Mouse (Mus musculus): ENCODE data around the gene Adipor2. TPM values are rescaled to one million over a fixed set of nuclear protein-coding genes. Genes with fewer than 3 reads are reported as not detected.

Gene Adipor2
- polyA plus RNA-seq, 1 experiment: 370 TPM

DNA sequence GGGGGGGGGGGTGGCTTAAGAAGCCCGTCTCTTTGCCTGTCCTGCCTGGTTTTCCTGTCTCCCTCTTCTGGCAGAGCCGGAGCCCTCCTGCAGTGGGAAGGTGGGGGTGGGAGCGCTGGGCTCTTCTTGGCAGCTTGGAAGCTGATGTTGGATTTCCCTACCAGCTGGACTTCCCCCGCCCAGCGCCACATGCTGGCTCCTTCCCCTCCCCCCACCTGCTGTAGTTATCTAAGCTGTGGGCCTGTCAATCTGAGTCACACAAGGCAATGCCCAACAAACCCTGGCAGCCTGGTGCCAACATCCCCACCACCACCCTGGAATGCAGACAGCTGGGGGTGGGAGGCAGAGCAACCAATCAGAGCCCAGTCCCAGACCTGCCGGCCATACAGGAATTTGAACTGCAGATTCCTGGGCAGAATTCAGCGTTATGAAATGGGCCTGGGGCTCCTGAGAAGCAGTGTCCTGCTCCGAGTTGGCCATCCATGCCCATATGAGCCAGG is 88.2 kb downstream of the Adipor2 start:
- Histone ChIP-seq H3K27ac (replicated peaks; ENCODE audit: low read depth, low read length) (no peak overlapping the region), H3K4me3 (ENCODE audit: insufficient read depth, low read depth, low read length) (no peak overlapping the region)

DNA sequence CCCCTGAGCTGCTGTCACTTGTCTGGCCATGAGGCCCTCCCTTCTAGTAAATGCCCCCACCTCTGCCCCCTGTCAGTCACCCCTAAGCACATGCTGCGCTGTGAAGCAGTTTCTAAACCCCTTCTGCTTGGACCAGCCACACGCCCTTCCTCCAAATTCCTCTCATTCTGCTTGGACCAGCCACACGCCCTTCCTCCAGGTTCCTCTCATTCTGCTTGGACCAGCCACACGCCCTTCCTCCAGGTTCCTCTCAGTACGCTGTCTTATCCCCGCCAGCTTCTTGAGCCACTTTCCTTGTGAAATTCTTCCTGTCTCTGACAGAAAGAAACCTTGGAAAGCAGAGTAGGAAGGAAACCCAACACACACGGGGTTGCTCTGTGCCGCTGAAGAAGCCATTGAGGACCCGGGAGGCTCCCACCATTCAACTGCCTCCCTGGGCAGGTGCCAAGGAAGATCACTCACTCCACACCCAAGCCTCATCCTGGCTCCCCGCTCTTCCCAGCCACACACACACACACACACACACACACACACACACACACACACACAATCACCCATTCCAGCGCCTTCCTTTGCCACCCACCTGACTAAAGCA is 88.9 kb downstream of the Adipor2 start:
- Histone ChIP-seq H3K4me1 (ENCODE audit: control insufficient read depth, insufficient read depth, insufficient read length, low read length) (peaks cover 7% of the 10 kb centered on the region), H3K27ac (replicated peaks; ENCODE audit: low read depth, low read length) (no peak overlapping the region), H3K4me3 (ENCODE audit: insufficient read depth, low read depth, low read length) (no peak overlapping the region)

More for the DNA sequence above, 88.2 kb downstream of the Adipor2 start:
- H3K4me1 ChIP-seq (ENCODE audit: control insufficient read depth, insufficient read depth, insufficient read length, low read length): peaks cover 7% of the 10 kb centered on the region

DNA sequence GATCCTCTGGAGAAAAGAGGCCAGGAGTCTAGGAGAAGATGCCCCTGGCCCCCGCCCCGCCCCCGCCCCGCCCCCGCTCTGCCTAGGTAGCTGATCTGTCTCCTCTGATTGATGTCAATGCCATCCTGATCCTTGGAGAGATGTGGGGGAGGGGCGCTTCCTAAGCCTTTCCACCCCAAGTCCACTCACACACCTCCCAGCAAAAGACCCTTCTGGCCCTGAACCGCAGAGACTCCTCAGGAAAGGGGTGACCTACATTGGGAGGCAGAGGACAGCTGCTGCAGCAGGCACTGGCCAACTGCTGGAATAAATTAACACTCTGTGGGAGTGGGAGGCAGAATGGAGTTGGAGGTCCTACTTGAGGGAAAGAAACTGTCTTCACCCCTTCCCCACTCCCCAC is 91.0 kb downstream of the Adipor2 start:
- Histone ChIP-seq H3K4me1 (ENCODE audit: control insufficient read depth, insufficient read depth, insufficient read length, low read length) (peaks cover 7% of the 10 kb centered on the region), H3K27ac (replicated peaks; ENCODE audit: low read depth, low read length) (no peak overlapping the region), H3K4me3 (ENCODE audit: insufficient read depth, low read depth, low read length) (no peak overlapping the region)

- Histone ChIP-seq H3K27ac (replicated peaks; ENCODE audit: low read depth, low read length) (no peak overlapping the region), H3K4me3 (ENCODE audit: insufficient read depth, low read depth, low read length) (no peak overlapping the region), H3K4me1 (ENCODE audit: control insufficient read depth, insufficient read depth, insufficient read length, low read length) (peaks cover 7% of the 10 kb centered on the region)
Observed at GRCm38 (mm10) chr6:119325978-119326377, 91.5 kb downstream of the Adipor2 start.

GRCm38 (mm10) chr6:119324776-119325175 is 92.7 kb downstream of the Adipor2 start:
- Histone ChIP-seq H3K4me1 (ENCODE audit: control insufficient read depth, insufficient read depth, insufficient read length, low read length) (peaks cover 7% of the 10 kb centered on the region), H3K4me3 (ENCODE audit: insufficient read depth, low read depth, low read length) (no peak overlapping the region)

GRCm38 (mm10) chr6:119321752-119322151 is 95.8 kb downstream of the Adipor2 start:
- H3K4me3 ChIP-seq (ENCODE audit: insufficient read depth, low read depth, low read length): no peak overlapping the region
- no peaks in the 10 kb centered on the region for H3K4me1 ChIP-seq (ENCODE audit: control insufficient read depth, insufficient read depth, insufficient read length, low read length)
- H3K27ac ChIP-seq (replicated peaks; ENCODE audit: low read depth, low read length): no peak overlapping the region

More at GRCm38 (mm10) chr6:119324776-119325175, 92.7 kb downstream of the Adipor2 start:
- H3K27ac ChIP-seq (replicated peaks; ENCODE audit: low read depth, low read length): no peak overlapping the region

GRCm38 (mm10) chr6:119320481-119320880 is 97.0 kb downstream of the Adipor2 start:
- Histone ChIP-seq H3K4me1 (ENCODE audit: control insufficient read depth, insufficient read depth, insufficient read length, low read length) (no peaks in the 10 kb centered on the region), H3K4me3 (ENCODE audit: insufficient read depth, low read depth, low read length) (no peak overlapping the region), H3K27ac (replicated peaks; ENCODE audit: low read depth, low read length) (no peak overlapping the region)

DNA sequence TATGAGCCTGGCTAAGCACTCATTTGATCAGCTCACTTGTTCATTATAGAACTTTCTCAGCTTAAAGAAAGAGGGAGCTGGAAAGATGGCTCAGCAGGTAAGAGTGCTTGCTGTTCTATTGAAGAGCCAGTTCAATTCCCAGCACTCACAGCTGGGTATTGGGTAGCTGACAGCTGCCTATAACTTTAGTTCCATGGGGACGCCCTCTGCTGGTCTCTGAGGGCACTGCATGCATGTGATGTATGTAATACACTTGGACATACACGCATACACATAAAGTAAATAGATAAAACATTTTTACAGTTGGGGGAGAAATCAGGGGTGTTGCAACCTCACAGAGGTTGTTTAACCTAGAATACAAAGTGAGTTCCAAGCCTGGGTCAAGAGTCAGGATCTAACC is 98.1 kb downstream of the Adipor2 start:
- Histone ChIP-seq H3K4me1 (ENCODE audit: control insufficient read depth, insufficient read depth, insufficient read length, low read length) (no peaks in the 10 kb centered on the region), H3K4me3 (ENCODE audit: insufficient read depth, low read depth, low read length) (no peak overlapping the region), H3K27ac (replicated peaks; ENCODE audit: low read depth, low read length) (no peak overlapping the region)

DNA sequence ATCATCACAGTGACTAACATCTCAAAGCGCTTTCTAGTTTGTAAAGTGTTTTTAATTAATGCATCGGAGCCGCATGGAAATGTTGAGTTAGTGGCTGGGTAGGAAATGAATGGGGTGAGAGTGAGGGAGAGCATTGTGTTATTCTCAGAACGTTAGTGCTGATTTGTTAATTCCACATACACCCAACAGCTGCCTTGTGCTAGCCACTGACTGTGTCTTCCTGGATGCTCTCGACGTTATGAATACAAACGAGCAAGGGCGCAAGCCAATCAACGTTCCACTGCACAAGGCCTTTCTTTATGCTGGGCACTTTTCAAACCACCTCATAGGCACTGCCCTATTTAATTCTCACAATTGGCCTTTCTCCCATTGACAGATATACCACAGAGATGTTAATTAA is 98.8 kb downstream of the Adipor2 start:
- Histone ChIP-seq H3K4me3 (ENCODE audit: insufficient read depth, low read depth, low read length) (no peak overlapping the region), H3K27ac (replicated peaks; ENCODE audit: low read depth, low read length) (no peak overlapping the region), H3K4me1 (ENCODE audit: control insufficient read depth, insufficient read depth, insufficient read length, low read length) (no peaks in the 10 kb centered on the region)

GRCm38 (mm10) chr6:119314751-119315476 is 102.6 kb downstream of the Adipor2 start:
- no peak overlapping the region for H3K27ac ChIP-seq (replicated peaks; ENCODE audit: low read depth, low read length)
- no peaks in the 10 kb centered on the region for H3K4me1 ChIP-seq (ENCODE audit: control insufficient read depth, insufficient read depth, insufficient read length, low read length)
- H3K4me3 ChIP-seq (ENCODE audit: insufficient read depth, low read depth, low read length): no peak overlapping the region

- Histone ChIP-seq H3K4me1 (ENCODE audit: control insufficient read depth, insufficient read depth, insufficient read length, low read length) (no peaks in the 10 kb centered on the region), H3K4me3 (ENCODE audit: insufficient read depth, low read depth, low read length) (no peak overlapping the region)
Observed at GRCm38 (mm10) chr6:119313588-119314375, 103.7 kb downstream of the Adipor2 start.

DNA sequence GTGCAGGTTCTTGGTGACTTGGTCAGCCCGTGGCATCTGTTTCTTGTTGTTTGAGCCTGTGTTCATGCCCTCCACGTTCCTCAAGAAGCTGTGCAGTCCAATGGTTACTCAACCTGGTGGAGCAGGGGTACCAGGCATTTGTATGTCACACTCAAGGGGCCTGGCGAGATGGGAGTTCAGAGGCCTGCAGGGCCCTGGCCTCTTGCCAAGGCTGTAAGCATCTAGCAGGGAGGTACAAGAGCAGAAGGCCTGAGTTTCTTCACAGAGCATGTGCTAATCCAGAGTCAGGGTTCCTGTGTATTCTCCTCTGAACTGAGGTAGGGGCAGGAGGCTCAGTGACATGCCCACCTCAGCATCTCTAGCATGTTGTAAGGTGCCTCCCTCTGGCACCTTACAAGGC is 104.4 kb downstream of the Adipor2 start:
- no peak overlapping the region for H3K4me3 ChIP-seq (ENCODE audit: insufficient read depth, low read depth, low read length)
- H3K27ac ChIP-seq (replicated peaks; ENCODE audit: low read depth, low read length): no peak overlapping the region
- no peaks in the 10 kb centered on the region for H3K4me1 ChIP-seq (ENCODE audit: control insufficient read depth, insufficient read depth, insufficient read length, low read length)

More at GRCm38 (mm10) chr6:119313588-119314375, 103.7 kb downstream of the Adipor2 start:
- H3K27ac ChIP-seq (replicated peaks; ENCODE audit: low read depth, low read length): no peak overlapping the region

GRCm38 (mm10) chr6:119312381-119312780 is 105.1 kb downstream of the Adipor2 start:
- no peak overlapping the region for H3K27ac ChIP-seq (replicated peaks; ENCODE audit: low read depth, low read length)
- no peaks in the 10 kb centered on the region for H3K4me1 ChIP-seq (ENCODE audit: control insufficient read depth, insufficient read depth, insufficient read length, low read length)
- H3K4me3 ChIP-seq (ENCODE audit: insufficient read depth, low read depth, low read length): no peak overlapping the region

DNA sequence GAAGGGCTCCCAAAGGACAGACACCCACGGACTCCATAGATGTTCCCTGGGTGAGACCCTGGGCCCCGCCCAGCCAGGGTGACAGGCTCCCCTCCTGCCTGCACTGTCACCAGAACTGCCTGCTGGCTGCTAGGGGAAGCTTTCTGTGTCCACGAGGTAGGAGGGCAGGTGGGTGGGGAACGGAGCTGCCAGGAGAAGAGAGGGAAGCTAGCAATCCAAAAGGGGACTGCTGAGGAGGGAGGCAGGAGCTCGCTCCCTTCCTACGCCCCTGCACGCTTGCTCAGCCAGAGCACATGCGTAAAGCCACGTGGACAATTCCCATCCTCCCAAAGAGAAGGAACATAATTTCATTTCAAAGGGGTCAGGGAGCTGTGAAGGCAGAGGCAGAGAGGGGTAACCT is 107.3 kb downstream of the Adipor2 start:
- H3K27ac ChIP-seq (replicated peaks; ENCODE audit: low read depth, low read length): no peak overlapping the region
- no peak overlapping the region for H3K4me3 ChIP-seq (ENCODE audit: insufficient read depth, low read depth, low read length)
- H3K4me1 ChIP-seq (ENCODE audit: control insufficient read depth, insufficient read depth, insufficient read length, low read length): no peaks in the 10 kb centered on the region

GRCm38 (mm10) chr6:119307867-119308413 is 109.6 kb downstream of the Adipor2 start:
- Histone ChIP-seq H3K4me1 (ENCODE audit: control insufficient read depth, insufficient read depth, insufficient read length, low read length) (no peaks in the 10 kb centered on the region), H3K27ac (replicated peaks; ENCODE audit: low read depth, low read length) (no peak overlapping the region), H3K4me3 (ENCODE audit: insufficient read depth, low read depth, low read length) (no peak overlapping the region)

Data from brown adipose tissue, adult 24 weeks (tissue).